Mouse (Mus musculus): Measurements from ENCODE around the gene Cym. TPM values are rescaled to one million over a fixed set of nuclear protein-coding genes. Genes with fewer than 3 reads are reported as not detected.

Cym gene
- polyA plus RNA-seq, 1 experiment from 2014 or later, result not detected

DNA sequence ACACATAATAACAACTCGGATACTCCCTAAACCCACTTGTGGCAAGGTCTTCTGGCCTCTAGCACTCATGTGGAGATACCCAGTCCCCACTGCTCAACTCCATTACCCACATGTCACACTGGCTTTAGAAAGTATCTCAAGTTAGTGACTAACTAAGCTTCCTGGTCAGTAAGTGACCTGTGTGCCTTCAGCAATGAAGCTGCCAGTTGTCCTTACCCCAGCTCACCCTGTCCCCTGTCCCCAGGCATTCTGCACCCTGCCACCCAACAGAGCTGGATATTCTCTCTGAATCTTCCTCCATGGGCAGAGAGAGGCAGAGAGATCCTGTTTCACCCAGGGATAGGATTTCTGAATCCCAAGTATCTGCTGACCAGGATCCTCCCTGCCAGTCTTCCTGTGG lies 38.8 kb downstream of the Cym start, which contains the start of gene Kcna10:
Gene Kcna10 (plus strand): TSS at position 301 of the 400 bp plus-strand sequence.
- WGBS, result 89% methylated on average over 1 of the region's 1 CpGs
- DNase-seq (ENCODE audit: low spot score), result no peak
- Histone ChIP-seq H3K4me1 (no peaks in the 10 kb centered on the region), H3K27ac (no peak within 1 kb of the TSS), H3K36me3 (no peaks in the 10 kb centered on the region), H3K4me3 (no peak within 1 kb of the TSS), H3K27me3 (ENCODE audit: low read depth, poor library complexity, severe bottlenecking) (no peaks in the 10 kb centered on the region), H3K9me3 (replicated peaks) (no peaks in the 10 kb centered on the region)

GRCm38 (mm10) chr3:107180860-107181259 lies 40.7 kb downstream of the Cym start:
- no peaks in the 10 kb centered on the region for H3K36me3 ChIP-seq
- 75% methylated on average over 2 of the region's 2 CpGs for WGBS
- no peak for DNase-seq (ENCODE audit: low spot score)

DNA sequence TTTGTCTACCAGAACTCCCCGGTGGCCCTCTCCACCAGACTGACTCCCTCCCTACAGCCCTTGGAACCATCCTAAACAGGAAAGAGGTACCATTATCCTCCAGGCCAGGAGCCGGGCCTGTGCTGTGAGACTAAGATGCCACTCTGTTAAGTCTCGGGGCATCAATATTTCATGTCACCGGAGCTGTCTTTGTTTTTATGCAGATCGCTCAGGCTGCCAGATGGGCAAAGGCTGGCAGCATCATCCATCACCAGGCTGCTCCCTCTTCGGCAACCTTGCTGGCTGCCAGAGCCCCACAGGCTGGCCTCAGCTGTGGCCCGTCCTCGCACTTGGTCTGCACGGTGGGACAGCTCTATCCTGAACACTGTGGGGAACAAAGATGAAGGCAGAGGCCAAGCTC lies 45.0 kb downstream of the Cym start:
- Histone ChIP-seq H3K4me1 (no peaks in the 10 kb centered on the region), H3K9me3 (replicated peaks) (no peaks in the 10 kb centered on the region), H3K27ac (no peak overlapping the region), H3K27me3 (ENCODE audit: low read depth, poor library complexity, severe bottlenecking) (no peaks in the 10 kb centered on the region), H3K4me3 (no peak overlapping the region), H3K36me3 (no peaks in the 10 kb centered on the region)
- no peak for DNase-seq (ENCODE audit: low spot score)
- 60% methylated on average over 9 of the region's 9 CpGs for WGBS

More at GRCm38 (mm10) chr3:107180860-107181259, 40.7 kb downstream of the Cym start:
- Histone ChIP-seq H3K27ac (no peak overlapping the region), H3K4me3 (no peak overlapping the region), H3K4me1 (no peaks in the 10 kb centered on the region), H3K9me3 (replicated peaks) (no peaks in the 10 kb centered on the region), H3K27me3 (ENCODE audit: low read depth, poor library complexity, severe bottlenecking) (no peaks in the 10 kb centered on the region)

GRCm38 (mm10) chr3:107175486-107175885 lies 46.0 kb downstream of the Cym start:
- no peak for DNase-seq (ENCODE audit: low spot score)
- Histone ChIP-seq H3K4me3 (no peak overlapping the region), H3K9me3 (replicated peaks) (no peaks in the 10 kb centered on the region), H3K4me1 (no peaks in the 10 kb centered on the region), H3K27me3 (ENCODE audit: low read depth, poor library complexity, severe bottlenecking) (no peaks in the 10 kb centered on the region), H3K36me3 (no peaks in the 10 kb centered on the region), H3K27ac (no peak overlapping the region)
- WGBS, result 58% methylated on average over 4 of the region's 4 CpGs

DNA sequence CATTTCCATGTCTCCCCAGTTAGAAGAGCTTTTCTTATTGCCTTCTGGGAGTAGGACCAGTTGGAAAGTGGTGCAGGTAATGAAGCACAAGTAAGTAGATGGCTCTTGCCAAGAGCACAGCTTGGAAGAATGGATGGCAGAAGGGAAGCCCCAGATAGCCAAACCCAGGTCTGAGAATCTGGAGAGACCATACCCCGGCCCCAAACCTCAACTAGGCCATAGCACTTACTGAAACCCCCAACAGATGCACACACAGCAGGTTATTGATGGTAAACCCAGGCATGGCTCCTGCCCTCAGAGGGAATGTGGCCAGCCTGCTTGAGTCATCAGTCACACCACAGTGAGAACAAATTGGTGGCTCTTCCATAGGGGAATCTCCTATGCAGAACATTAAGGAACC lies 49.0 kb downstream of the Cym start:
- Histone ChIP-seq H3K27me3 (ENCODE audit: low read depth, poor library complexity, severe bottlenecking) (no peaks in the 10 kb centered on the region), H3K4me3 (no peak overlapping the region), H3K9me3 (replicated peaks) (no peaks in the 10 kb centered on the region), H3K27ac (no peak overlapping the region), H3K36me3 (no peaks in the 10 kb centered on the region), H3K4me1 (no peaks in the 10 kb centered on the region)
- WGBS, result 71% methylated on average over 1 of the region's 1 CpGs
- DNase-seq (ENCODE audit: low spot score), result no peak

- Histone ChIP-seq H3K27ac (no peak overlapping the region), H3K9me3 (replicated peaks) (no peaks in the 10 kb centered on the region), H3K4me3 (no peak overlapping the region), H3K4me1 (no peaks in the 10 kb centered on the region), H3K36me3 (no peaks in the 10 kb centered on the region), H3K27me3 (ENCODE audit: low read depth, poor library complexity, severe bottlenecking) (no peaks in the 10 kb centered on the region)
- no peak for DNase-seq (ENCODE audit: low spot score)
- WGBS, result 80% methylated on average over 3 of the region's 3 CpGs
Observed at GRCm38 (mm10) chr3:107171964-107172363, 49.6 kb downstream of the Cym start.

- H3K36me3 ChIP-seq, result no peaks in the 10 kb centered on the region
- no peaks in the 10 kb centered on the region for H3K27me3 ChIP-seq (ENCODE audit: low read depth, poor library complexity, severe bottlenecking)
- H3K4me1 ChIP-seq, result no peaks in the 10 kb centered on the region
- 72% methylated on average over 2 of the region's 2 CpGs for WGBS
- DNase-seq (ENCODE audit: low spot score), result no peak
- no peaks in the 10 kb centered on the region for H3K9me3 ChIP-seq (replicated peaks)
- no peak overlapping the region for H3K4me3 ChIP-seq
- H3K27ac ChIP-seq, result no peak overlapping the region
Observed at GRCm38 (mm10) chr3:107169552-107169951, 52.0 kb downstream of the Cym start.

- no peak overlapping the region for H3K27ac ChIP-seq
- H3K4me3 ChIP-seq, result no peak overlapping the region
- H3K4me1 ChIP-seq, result peaks cover 6% of the 10 kb centered on the region
- no peak for DNase-seq (ENCODE audit: low spot score)
- H3K36me3 ChIP-seq, result no peaks in the 10 kb centered on the region
- H3K27me3 ChIP-seq (ENCODE audit: low read depth, poor library complexity, severe bottlenecking), result peaks cover 30% of the 10 kb centered on the region; the same call in 1 of the 2 replicates
- no peaks in the 10 kb centered on the region for H3K9me3 ChIP-seq (replicated peaks)
- WGBS, result 96% methylated on average over 2 of the region's 2 CpGs
Observed at GRCm38 (mm10) chr3:107162741-107163140, 58.8 kb downstream of the Cym start.

Other genes with a start within 250 kb of the Cym start
- gene Kcna3, start 185.6 kb downstream of the Cym start, polyA plus RNA-seq (2016; fragmentation: Nextera tagmentation; extraction: Ambion mirVana), result 2.0 and 2.1 TPM in 2 replicates
- gene Kcna2, start 120.6 kb downstream of the Cym start, polyA plus RNA-seq (2016; fragmentation: Nextera tagmentation; extraction: Ambion mirVana), result 0.03 TPM in 1 of 2 replicates, not detected in the other
- gene Kcna10, start 38.7 kb downstream of the Cym start, polyA plus RNA-seq (2016; fragmentation: Nextera tagmentation; extraction: Ambion mirVana), result not detected in 2 replicates
- not detected in 2 replicates for gene A630076J17Rik, start 8.9 kb upstream of the Cym start, polyA plus RNA-seq (2016; fragmentation: Nextera tagmentation; extraction: Ambion mirVana)
- gene Prok1, start 18.0 kb upstream of the Cym start, polyA plus RNA-seq (2016; fragmentation: Nextera tagmentation; extraction: Ambion mirVana), result not detected in 2 replicates
- 174 and 179 TPM in 2 replicates for gene Lamtor5, start 57.1 kb upstream of the Cym start, polyA plus RNA-seq (2016; fragmentation: Nextera tagmentation; extraction: Ambion mirVana)
- 1.9 and 4.2 TPM in 2 replicates for gene Slc16a4, start 69.5 kb upstream of the Cym start, polyA plus RNA-seq (2016; fragmentation: Nextera tagmentation; extraction: Ambion mirVana)
- 17.2 and 17.4 TPM in 2 replicates for gene Rbm15, start 111.9 kb upstream of the Cym start, polyA plus RNA-seq (2016; fragmentation: Nextera tagmentation; extraction: Ambion mirVana)
- not detected in 2 replicates for gene Kcnc4, start 237.8 kb upstream of the Cym start, polyA plus RNA-seq (2016; fragmentation: Nextera tagmentation; extraction: Ambion mirVana)

All from limb, embryonic 10.5 days (tissue).